Mouse (Mus musculus) ES-Bruce4 (cell line): ENCODE measurements around the gene Ubtf.

ENCODE experiments used
- CTCF ChIP-seq: IDR thresholded peaks from one replicate; pipeline ENCODE4 v1.8.1; 2011; ENCODE audit warnings: low read depth, low read length
- POLR2A ChIP-seq: IDR thresholded peaks from one replicate; pipeline ENCODE4 v1.8.1; 2011; ENCODE audit warnings: low read length; ENCODE audit not compliant: insufficient read depth

GRCm38 (mm10) chr11:102341101-102341500 is 21.6 kb upstream of the Ubtf start:
- TF ChIP-seq POLR2A (no peak), CTCF (no peak)
